Mouse (Mus musculus) heart, adult 2 months (tissue): ENCODE data around the gene Cgnl1. TPM values are rescaled to one million over a fixed set of nuclear protein-coding genes. Genes with fewer than 3 reads are reported as not detected.
A peak's percentile ranks its signal among the peaks of the same experiment; 100 is the strongest.

Source experiments
- DNase-seq, 2 experiments: peaks; one replicate each; pipeline ENCODE4 v3.0.0; 2021
- H3K27ac ChIP-seq: fragments of 200-600 bp; 2 replicates; pipeline ENCODE4 v1.8.1; 2022
- H3K27me3 ChIP-seq: fragments of 200-500 bp; 2 replicates; pipeline ENCODE4 v1.6.1; 2012; ENCODE audit warnings: mild to moderate bottlenecking, low read length, inconsistent platforms, mixed read lengths; ENCODE audit not compliant: control insufficient read depth, insufficient read depth
- H3K36me3 ChIP-seq: fragments of 200-500 bp; 2 replicates; pipeline ENCODE4 v1.6.1; 2012; ENCODE audit warnings: low read length, inconsistent platforms; ENCODE audit not compliant: control insufficient read depth, insufficient read depth
- H3K4me1 ChIP-seq: fragments of 200-500 bp; 2 replicates; pipeline ENCODE4 v1.6.1; 2011; ENCODE audit warnings: low read length; ENCODE audit not compliant: control insufficient read depth, insufficient read depth
- H3K4me3 ChIP-seq: fragments of 200-600 bp; 2 replicates; pipeline ENCODE4 v1.8.1; 2022
- H3K79me2 ChIP-seq: fragments of 200-500 bp; replicated peaks from 2 replicates; pipeline ENCODE4 v1.6.1; 2012; ENCODE audit warnings: mild to moderate bottlenecking, inconsistent platforms, low read length, moderate library complexity, mixed read lengths; ENCODE audit not compliant: control insufficient read depth, insufficient read depth
- H3K9ac ChIP-seq: fragments of 200-500 bp; 2 replicates; pipeline ENCODE4 v1.6.1; 2012; ENCODE audit warnings: low read depth, mild to moderate bottlenecking, control low read depth, inconsistent platforms, low read length, mixed read lengths
- CTCF ChIP-seq: fragments of 200-600 bp; IDR thresholded peaks from 2 replicates; pipeline ENCODE4 v1.8.1; 2022; ENCODE audit warnings: antibody characterized with exemption, mild to moderate bottlenecking, moderate library complexity
- EP300 ChIP-seq: fragments of 200-500 bp; IDR thresholded peaks from 2 replicates; pipeline ENCODE4 v1.6.1; 2011; ENCODE audit warnings: low read depth, low read length, control low read depth; ENCODE audit not compliant: insufficient read depth
- POLR2A ChIP-seq: fragments of 200-500 bp; IDR thresholded peaks from 2 replicates; pipeline ENCODE4 v1.6.1; 2011; ENCODE audit warnings: mild to moderate bottlenecking, low read depth, low read length, control low read depth; ENCODE audit not compliant: insufficient read depth
- WGBS: fragments of 180-500 bp; shearing (Covaris S2); methylation state at CpG from one replicate; pipeline ENCODE4 v1.1.7; 2018; 5-methylcytosine and 5-hydroxymethylcytosine counted together
- intact Hi-C: fragments of 180-260 bp; cut with DNase I; formaldehyde crosslinking; loops from one replicate; pipeline ENCODE4 v1.15.1; 2025
- polyA plus RNA-seq: library from polyadenylated mRNA; depleted of rRNA; stranded (reverse); fragments of >200 nt; gene quantifications from 2 replicates; pipeline ENCODE4 v1.2.3, GENCODE M21; 2012
- total RNA-seq, 2 experiments: library from RNA; stranded (reverse); gene quantifications; 2 replicates each; pipeline ENCODE4 v1.2.3; 2021

Gene Cgnl1
- total and polyA plus RNA-seq, 3 experiments, result 10.5 to 31.0 (median 28.1) TPM

- TF ChIP-seq EP300 (no peak), POLR2A (no peak), CTCF (no peak)
- Histone ChIP-seq H3K27ac (no peak overlapping the region), H3K27me3 (no peaks in the 10 kb centered on the region), H3K36me3 (peaks cover 7% of the 10 kb centered on the region), H3K9ac (no peak overlapping the region), H3K79me2 (no peaks in the 10 kb centered on the region), H3K4me1 (peaks cover 16% of the 10 kb centered on the region), H3K4me3 (no peak overlapping the region)
- 93% methylated on average over 3 of the region's 3 CpGs for WGBS
- intact Hi-C loops, result loop anchor here (5.0 kb wide), 1 partner anchor 107 kb away; the partner anchor contains the start of gene Cgnl1
- DNase-seq, result no peak
Measured at GRCm38 (mm10) chr9:71664855-71665254, 106.5 kb downstream of the Cgnl1 start.

- no peak overlapping the region for H3K4me3 ChIP-seq
- peak; percentile 30 to 41 for DNase-seq
- intact Hi-C loops, result no loop called here
- no peaks in the 10 kb centered on the region for H3K27me3 ChIP-seq
- H3K27ac ChIP-seq, result peak overlapping the region; percentile 38
- H3K79me2 ChIP-seq, result no peaks in the 10 kb centered on the region
- H3K36me3 ChIP-seq, result peaks cover 5% of the 10 kb centered on the region
- H3K9ac ChIP-seq, result no peak overlapping the region
- WGBS, result 58% methylated on average over 11 of the region's 11 CpGs
- TF ChIP-seq POLR2A (no peak), EP300 (no peak), CTCF (no peak)
- H3K4me1 ChIP-seq, result peaks cover 15% of the 10 kb centered on the region
Measured at GRCm38 (mm10) chr9:71663421-71664217, 107.8 kb downstream of the Cgnl1 start.

GRCm38 (mm10) chr9:71660540-71660939 is 110.9 kb downstream of the Cgnl1 start:
- TF ChIP-seq EP300 (peak; percentile 33; the same call in 1 of the 2 replicates), POLR2A (no peak)
- DNase-seq, result peak in 1 of 2 experiments; percentile 31
- Histone ChIP-seq H3K79me2 (no peaks in the 10 kb centered on the region), H3K36me3 (no peaks in the 10 kb centered on the region), H3K9ac (no peak overlapping the region), H3K4me3 (no peak overlapping the region), H3K4me1 (peaks cover 5% of the 10 kb centered on the region), H3K27ac (peak overlapping the region; percentile 16; the same call in 1 of the 2 replicates), H3K27me3 (no peaks in the 10 kb centered on the region)
- intact Hi-C loops, result no loop called here
- WGBS, result 45% methylated on average over 9 of the region's 9 CpGs

- no peak overlapping the region for H3K9ac ChIP-seq
- 73% methylated on average over 5 of the region's 5 CpGs for WGBS
- no peak for DNase-seq
- H3K79me2 ChIP-seq, result no peaks in the 10 kb centered on the region
- H3K4me1 ChIP-seq, result peaks cover 10% of the 10 kb centered on the region
- no peaks in the 10 kb centered on the region for H3K27me3 ChIP-seq
- H3K4me3 ChIP-seq, result no peak overlapping the region
- intact Hi-C loops, result no loop called here
- no peak for TF ChIP-seq EP300
- no peak for TF ChIP-seq CTCF
- TF ChIP-seq POLR2A, result no peak
- peak overlapping the region; percentile 16; the same call in 1 of the 2 replicates for H3K27ac ChIP-seq
- H3K36me3 ChIP-seq, result peaks cover 4% of the 10 kb centered on the region
Measured at GRCm38 (mm10) chr9:71659681-71660080, 111.7 kb downstream of the Cgnl1 start.

- 93% methylated on average over 1 of the region's 1 CpGs for WGBS
- no peak for DNase-seq
- H3K4me3 ChIP-seq, result no peak overlapping the region
- H3K9ac ChIP-seq, result no peak overlapping the region
- TF ChIP-seq POLR2A (no peak), CTCF (peak; percentile 25; the same call in 1 of the 2 replicates)
- intact Hi-C loops, result no loop called here
- no peak overlapping the region for H3K27ac ChIP-seq
- H3K36me3 ChIP-seq, result peaks cover 4% of the 10 kb centered on the region
- no peaks in the 10 kb centered on the region for H3K79me2 ChIP-seq
- peaks cover 6% of the 10 kb centered on the region for H3K4me1 ChIP-seq
- no peaks in the 10 kb centered on the region for H3K27me3 ChIP-seq
Measured at GRCm38 (mm10) chr9:71657199-71657598, 114.2 kb downstream of the Cgnl1 start.

- Histone ChIP-seq H3K4me1 (peaks cover 6% of the 10 kb centered on the region), H3K27ac (peak overlapping the region; percentile 13), H3K9ac (no peak overlapping the region), H3K27me3 (no peaks in the 10 kb centered on the region), H3K36me3 (peaks cover 4% of the 10 kb centered on the region), H3K79me2 (no peaks in the 10 kb centered on the region), H3K4me3 (no peak overlapping the region)
- intact Hi-C loops, result loop anchor here (2.0 kb wide), 1 partner anchor 34 kb away; no protein-coding TSS in a partner anchor
- 46% methylated on average over 3 of the region's 3 CpGs for WGBS
- no peak for DNase-seq
- no peak for TF ChIP-seq POLR2A
- no peak for TF ChIP-seq EP300
- no peak for TF ChIP-seq CTCF
Measured at GRCm38 (mm10) chr9:71654861-71655260, 116.5 kb downstream of the Cgnl1 start.
